Mouse (Mus musculus) stomach, embryonic 14.5 days (tissue): ENCODE data around the gene Itga2b. TPM values are rescaled to one million over a fixed set of nuclear protein-coding genes. Genes with fewer than 3 reads are reported as not detected.

Experiments used
- ATAC-seq: fragments of 200-750 bp; cut with Nextera tagmentation; 2 replicates; pipeline ENCODE4 v1.8.0; 2017; ENCODE audit warnings: low read depth, moderate TSS enrichment; ENCODE audit not compliant: insufficient number of reproducible peaks, insufficient read depth, low FRiP score
- H3K27ac ChIP-seq: fragments of 300-500 bp; sonication (generic); 2 replicates; pipeline ENCODE4 v1.5.1; 2014; ENCODE audit warnings: mild to moderate bottlenecking, low read length, moderate library complexity, mixed read lengths
- H3K27me3 ChIP-seq: fragments of 300-500 bp; sonication (generic); 2 replicates; pipeline ENCODE4 v1.6.1; 2014; ENCODE audit warnings: low read length, control low read depth, mixed read lengths; ENCODE audit not compliant: control insufficient read depth, insufficient read depth
- H3K36me3 ChIP-seq: fragments of 300-500 bp; sonication (generic); 2 replicates; pipeline ENCODE4 v1.6.1; 2014; ENCODE audit warnings: mild to moderate bottlenecking, control low read depth, low read length, moderate library complexity, mixed read lengths; ENCODE audit not compliant: control insufficient read depth, insufficient read depth
- H3K4me1 ChIP-seq: fragments of 300-500 bp; sonication (generic); 2 replicates; pipeline ENCODE4 v1.6.1; 2014; ENCODE audit warnings: low read length, control low read depth, mixed read lengths; ENCODE audit not compliant: control insufficient read depth, insufficient read depth
- H3K4me2 ChIP-seq: fragments of 300-500 bp; sonication (generic); replicated peaks from 2 replicates; pipeline ENCODE4 v1.6.1; 2014; ENCODE audit warnings: low read depth, low read length, control low read depth
- H3K4me3 ChIP-seq: fragments of 300-500 bp; sonication (generic); 2 replicates; pipeline ENCODE4 v1.5.1; 2014; ENCODE audit warnings: low read depth, low read length, control low read depth
- H3K9ac ChIP-seq: fragments of 300-500 bp; sonication (generic); replicated peaks from 2 replicates; pipeline ENCODE4 v1.6.1; 2014; ENCODE audit warnings: low read depth, mild to moderate bottlenecking, control low read depth, low read length, moderate library complexity, mixed read lengths
- H3K9me3 ChIP-seq: fragments of 300-500 bp; sonication (generic); 2 replicates; pipeline ENCODE4 v1.6.1; 2016; ENCODE audit warnings: low read depth, low read length, control low read depth; ENCODE audit not compliant: control insufficient read depth
- WGBS: fragments of 180-500 bp; shearing (Covaris S2); extraction: QIAGEN DNeasy Blood & Tissue Kit; methylation state at CpG from one replicate; pipeline ENCODE4 v1.1.7; 2014; 5-methylcytosine and 5-hydroxymethylcytosine counted together
- polyA plus RNA-seq: library from polyadenylated mRNA; unstranded; fragments of >200 nt; fragmentation: Nextera tagmentation; extraction: Ambion mirVana; gene quantifications from 2 replicates; pipeline ENCODE4 v1.2.1, GENCODE M21; 2014

The Itga2b gene
- polyA plus RNA-seq = 6.4 and 7.5 TPM in 2 replicates

GRCm38 (mm10) chr11:102469648-102470357 lies at the start of gene Itga2b:
Gene Itga2b (minus strand): TSS chr11:102470122.
- 58% methylated on average over 11 of the region's 11 CpGs for WGBS
- no peak within 1 kb of the TSS for H3K27ac ChIP-seq

GRCm38 (mm10) chr11:102514793-102515424 lies 45.0 kb upstream of the Itga2b start:
- H3K4me3 ChIP-seq = no peak overlapping the region
- no peaks in the 10 kb centered on the region for H3K27me3 ChIP-seq
- H3K4me2 ChIP-seq = no peak overlapping the region
- no peak overlapping the region for H3K27ac ChIP-seq
- no peak overlapping the region for H3K9ac ChIP-seq
- no peaks in the 10 kb centered on the region for H3K4me1 ChIP-seq
- 85% methylated on average over 1 of the region's 1 CpGs for WGBS
- ATAC-seq = no peak
- no peaks in the 10 kb centered on the region for H3K9me3 ChIP-seq
- 0 out of 2 replicates have a peak, but pooled peaks cover 6% of the 10 kb centered on the region for H3K36me3 ChIP-seq

More at GRCm38 (mm10) chr11:102469648-102470357, at the start of gene Itga2b:
- Histone ChIP-seq H3K9me3 (no peaks in the 10 kb centered on the region), H3K4me1 (peaks cover 18% of the 10 kb centered on the region; the same call in 1 of the 2 replicates), H3K4me2 (no peak within 1 kb of the TSS), H3K4me3 (no peak within 1 kb of the TSS), H3K27me3 (no peaks in the 10 kb centered on the region), H3K36me3 (no peaks in the 10 kb centered on the region), H3K9ac (no peak within 1 kb of the TSS)
- no peak for ATAC-seq

- no peak overlapping the region for H3K4me3 ChIP-seq
- no peaks in the 10 kb centered on the region for H3K27me3 ChIP-seq
- H3K4me2 ChIP-seq = no peak overlapping the region
- 66% methylated on average over 6 of the region's 6 CpGs for WGBS
- no peak overlapping the region for H3K9ac ChIP-seq
- peaks cover 4% of the 10 kb centered on the region; the same call in 1 of the 2 replicates for H3K36me3 ChIP-seq
- no peaks in the 10 kb centered on the region for H3K9me3 ChIP-seq
- H3K27ac ChIP-seq = no peak overlapping the region
- no peak for ATAC-seq
- H3K4me1 ChIP-seq = no peaks in the 10 kb centered on the region
Measured at GRCm38 (mm10) chr11:102510226-102510625, 40.3 kb upstream of the Itga2b start.

- Histone ChIP-seq H3K27me3 (no peaks in the 10 kb centered on the region), H3K4me1 (no peaks in the 10 kb centered on the region), H3K9ac (no peak overlapping the region), H3K4me3 (no peak overlapping the region), H3K9me3 (no peaks in the 10 kb centered on the region), H3K27ac (no peak overlapping the region), H3K4me2 (no peak overlapping the region), H3K36me3 (peaks cover 34% of the 10 kb centered on the region)
- WGBS = 81% methylated on average over 2 of the region's 2 CpGs
- ATAC-seq = no peak
Measured at GRCm38 (mm10) chr11:102496732-102497131, 26.8 kb upstream of the Itga2b start.

- Histone ChIP-seq H3K4me1 (no peaks in the 10 kb centered on the region), H3K4me2 (no peak overlapping the region), H3K27ac (no peak overlapping the region), H3K9me3 (no peaks in the 10 kb centered on the region), H3K4me3 (no peak overlapping the region), H3K36me3 (peaks cover 34% of the 10 kb centered on the region), H3K9ac (no peak overlapping the region), H3K27me3 (no peaks in the 10 kb centered on the region)
- no peak for ATAC-seq
- 90% methylated on average over 2 of the region's 2 CpGs for WGBS
Measured at GRCm38 (mm10) chr11:102496206-102496605, 26.3 kb upstream of the Itga2b start.

- H3K4me1 ChIP-seq = no peaks in the 10 kb centered on the region
- no peak overlapping the region for H3K4me2 ChIP-seq
- no peak overlapping the region for H3K27ac ChIP-seq
- H3K9ac ChIP-seq = no peak overlapping the region
- H3K36me3 ChIP-seq = peaks cover 34% of the 10 kb centered on the region
- no peak overlapping the region for H3K4me3 ChIP-seq
- H3K27me3 ChIP-seq = no peaks in the 10 kb centered on the region
- H3K9me3 ChIP-seq = no peaks in the 10 kb centered on the region
- WGBS = 95% methylated on average over 5 of the region's 5 CpGs
- ATAC-seq = no peak
Measured at GRCm38 (mm10) chr11:102495742-102496141, 25.8 kb upstream of the Itga2b start.

- Histone ChIP-seq H3K9ac (no peak overlapping the region), H3K9me3 (no peaks in the 10 kb centered on the region), H3K4me1 (no peaks in the 10 kb centered on the region), H3K27ac (no peak overlapping the region), H3K4me3 (no peak overlapping the region), H3K27me3 (no peaks in the 10 kb centered on the region), H3K36me3 (peaks cover 34% of the 10 kb centered on the region), H3K4me2 (no peak overlapping the region)
- WGBS = 99% methylated on average over 6 of the region's 6 CpGs
- no peak for ATAC-seq
Measured at GRCm38 (mm10) chr11:102495114-102495513, 25.2 kb upstream of the Itga2b start.

- no peak overlapping the region for H3K9ac ChIP-seq
- no peaks in the 10 kb centered on the region for H3K27me3 ChIP-seq
- no peak overlapping the region for H3K27ac ChIP-seq
- no peaks in the 10 kb centered on the region for H3K9me3 ChIP-seq
- no peak overlapping the region for H3K4me2 ChIP-seq
- H3K4me1 ChIP-seq = no peaks in the 10 kb centered on the region
- H3K4me3 ChIP-seq = no peak overlapping the region
- no peak for ATAC-seq
- H3K36me3 ChIP-seq = peaks cover 24% of the 10 kb centered on the region
- 82% methylated on average over 7 of the region's 7 CpGs for WGBS
Measured at GRCm38 (mm10) chr11:102494063-102494650, 24.2 kb upstream of the Itga2b start.
